Mouse (Mus musculus) MEL (cell line): Measurements from ENCODE around the gene Ubash3b. TPM values are rescaled to one million over a fixed set of nuclear protein-coding genes. Genes with fewer than 3 reads are reported as not detected.

Experiments used
- DNase-seq: peaks from one replicate; pipeline ENCODE4 v3.0.0; 2011; ENCODE audit warnings: low read depth, low spot score
- H3K27ac ChIP-seq: 2 replicates; pipeline ENCODE4 v1.5.1; 2012; ENCODE audit warnings: low read depth, mild to moderate bottlenecking, control low read depth, low read length, moderate library complexity; ENCODE audit not compliant: control insufficient read depth
- H3K27me3 ChIP-seq, 2 experiments: fragments of 150-350 bp in 1 of 2; sonication (generic) in 1 of 2; 2 replicates each; pipeline ENCODE4 v1.6.1; 2012; ENCODE audit warnings: low read length in 2 of 2, mild to moderate bottlenecking in 2 of 2, improper control_type of control experiment in 1 of 2, moderate library complexity in 1 of 2; ENCODE audit not compliant: insufficient read depth in 2 of 2, control insufficient read depth in 1 of 2
- H3K36me3 ChIP-seq, 2 experiments: 2 replicates each; pipeline ENCODE4 v1.6.1; 2012 to 2014; ENCODE audit warnings: low read length in 2 of 2, improper control_type of control experiment in 1 of 2, inconsistent platforms in 1 of 2, mild to moderate bottlenecking in 1 of 2; ENCODE audit not compliant: insufficient read depth in 2 of 2, control insufficient read depth in 1 of 2
- H3K4me1 ChIP-seq, 2 experiments: fragments of 150-350 bp in 1 of 2; sonication (generic) in 1 of 2; 2 replicates each; pipeline ENCODE4 v1.6.1; 2012; ENCODE audit warnings: low read length in 2 of 2, improper control_type of control experiment in 1 of 2, mild to moderate bottlenecking in 1 of 2; ENCODE audit not compliant: insufficient read depth in 2 of 2, control insufficient read depth in 1 of 2
- H3K4me3 ChIP-seq, 2 experiments: fragments of 150-350 bp in 1 of 2; sonication (generic) in 1 of 2; 2 replicates each; pipeline ENCODE4 v1.5.1; 2012; ENCODE audit warnings: low read depth in 2 of 2, low read length in 2 of 2, mild to moderate bottlenecking in 2 of 2, moderate library complexity in 2 of 2, control low read depth in 1 of 2, improper control_type of control experiment in 1 of 2; ENCODE audit not compliant: control insufficient read depth in 1 of 2, insufficient read depth in 1 of 2
- H3K79me2 ChIP-seq: 2 replicates; pipeline ENCODE4 v1.6.1; 2012; ENCODE audit warnings: mild to moderate bottlenecking, low read length, moderate library complexity; ENCODE audit not compliant: control insufficient read depth, poor library complexity, insufficient read depth
- H3K9ac ChIP-seq: 2 replicates; pipeline ENCODE4 v1.6.1; 2012; ENCODE audit warnings: low read depth, mild to moderate bottlenecking, control low read depth, low read length, moderate library complexity; ENCODE audit not compliant: control insufficient read depth, poor library complexity, severe bottlenecking
- H3K9me3 ChIP-seq: fragments of 150-350 bp; sonication (generic); replicated peaks from 2 replicates; pipeline ENCODE4 v1.6.1; 2012; ENCODE audit warnings: mild to moderate bottlenecking, low read length, improper control_type of control experiment, moderate library complexity; ENCODE audit not compliant: insufficient read depth
- BHLHE40 ChIP-seq: IDR thresholded peaks from 2 replicates; pipeline ENCODE4 v1.6.1; 2012; ENCODE audit warnings: low read depth, mild to moderate bottlenecking, inconsistent platforms, low read length, improper control_type of control experiment, borderline replicate concordance
- CHD1 ChIP-seq: IDR thresholded peaks from 2 replicates; pipeline ENCODE4 v1.6.1; 2012; ENCODE audit warnings: low read depth, mild to moderate bottlenecking, inconsistent platforms, low read length, improper control_type of control experiment
- CHD2 ChIP-seq: IDR thresholded peaks from 2 replicates; pipeline ENCODE4 v1.6.1; 2011; ENCODE audit warnings: low read length, improper control_type of control experiment
- CTCF ChIP-seq, 3 experiments: IDR thresholded peaks in 2 of 3; conservative IDR thresholded peaks in 1 of 3; 2 replicates each; pipeline ENCODE4 v1.5.1; 2011 to 2012; ENCODE audit warnings: low read length in 3 of 3, low read depth in 2 of 3, mild to moderate bottlenecking in 2 of 3, improper control_type of control experiment in 1 of 3, inconsistent platforms in 1 of 3, mixed read lengths in 1 of 3, moderate library complexity in 1 of 3; ENCODE audit not compliant: control insufficient read depth in 1 of 3, insufficient read depth in 1 of 3, poor library complexity in 1 of 3, severe bottlenecking in 1 of 3
- GABPA ChIP-seq: IDR thresholded peaks from 2 replicates; pipeline ENCODE4 v1.6.1; 2012; ENCODE audit warnings: low read depth, mild to moderate bottlenecking, inconsistent platforms, low read length, improper control_type of control experiment, moderate library complexity
- GATA1 ChIP-seq: IDR thresholded peaks from 2 replicates; pipeline ENCODE4 v1.6.1; 2011; ENCODE audit warnings: low read depth, low read length, improper control_type of control experiment
- HCFC1 ChIP-seq: IDR thresholded peaks from 2 replicates; pipeline ENCODE4 v1.6.1; 2012; ENCODE audit warnings: low read depth, mild to moderate bottlenecking, inconsistent platforms, low read length, improper control_type of control experiment, moderate library complexity
- KAT2A ChIP-seq: conservative IDR thresholded peaks from 2 replicates; pipeline ENCODE4 v1.6.1; 2012; ENCODE audit warnings: low read depth, low read length, improper control_type of control experiment, inconsistent platforms
- MAZ ChIP-seq: IDR thresholded peaks from 2 replicates; pipeline ENCODE4 v1.6.1; 2012; ENCODE audit warnings: low read depth, mild to moderate bottlenecking, inconsistent platforms, low read length, improper control_type of control experiment
- MYC ChIP-seq: IDR thresholded peaks from 2 replicates; pipeline ENCODE4 v1.6.1; 2011; ENCODE audit warnings: low read depth, mild to moderate bottlenecking, low read length, improper control_type of control experiment, moderate library complexity
- NRF1 ChIP-seq: IDR thresholded peaks from 2 replicates; pipeline ENCODE4 v1.6.1; 2014; ENCODE audit warnings: low read depth, mild to moderate bottlenecking, inconsistent platforms, low read length, improper control_type of control experiment, moderate library complexity; ENCODE audit not compliant: poor library complexity, insufficient read depth, severe bottlenecking
- RAD21 ChIP-seq: IDR thresholded peaks from 2 replicates; pipeline ENCODE4 v1.6.1; 2011; ENCODE audit warnings: mild to moderate bottlenecking, low read depth, low read length, improper control_type of control experiment
- RCOR1 ChIP-seq: IDR thresholded peaks from 2 replicates; pipeline ENCODE4 v1.6.1; 2012; ENCODE audit warnings: low read depth, mild to moderate bottlenecking, inconsistent platforms, low read length, improper control_type of control experiment
- SIN3A ChIP-seq: IDR thresholded peaks from 2 replicates; pipeline ENCODE4 v1.6.1; 2012; ENCODE audit warnings: low read length, improper control_type of control experiment, inconsistent platforms
- SMC3 ChIP-seq: IDR thresholded peaks from 2 replicates; pipeline ENCODE4 v1.6.1; 2011; ENCODE audit warnings: low read depth, low read length, improper control_type of control experiment
- TAL1 ChIP-seq: IDR thresholded peaks from 2 replicates; pipeline ENCODE4 v1.6.1; 2012; ENCODE audit warnings: mild to moderate bottlenecking, inconsistent platforms, low read length, moderate library complexity, mixed read lengths
- TCF12 ChIP-seq: IDR thresholded peaks from 2 replicates; pipeline ENCODE4 v1.6.1; 2014; ENCODE audit warnings: low read depth, mild to moderate bottlenecking, inconsistent platforms, low read length, improper control_type of control experiment, moderate library complexity
- USF1 ChIP-seq: IDR thresholded peaks from 2 replicates; pipeline ENCODE4 v1.6.1; 2014; ENCODE audit warnings: low read depth, mild to moderate bottlenecking, inconsistent platforms, low read length, improper control_type of control experiment, moderate library complexity
- USF2 ChIP-seq, 2 experiments: IDR thresholded peaks; 2 replicates each; pipeline ENCODE4 v1.6.1; 2011 to 2012; ENCODE audit warnings: improper control_type of control experiment in 2 of 2, low read length in 2 of 2, borderline replicate concordance in 1 of 2, inconsistent platforms in 1 of 2, low read depth in 1 of 2, mild to moderate bottlenecking in 1 of 2; ENCODE audit not compliant: insufficient read depth in 1 of 2
- ZC3H11A ChIP-seq: IDR thresholded peaks from 2 replicates; pipeline ENCODE4 v1.6.1; 2012; ENCODE audit warnings: low read depth, mild to moderate bottlenecking, inconsistent platforms, low read length, improper control_type of control experiment
- ZKSCAN1 ChIP-seq: IDR thresholded peaks from 2 replicates; pipeline ENCODE4 v1.6.1; 2012; ENCODE audit warnings: low read depth, mild to moderate bottlenecking, inconsistent platforms, low read length, improper control_type of control experiment, moderate library complexity
- ZMIZ1 ChIP-seq: IDR thresholded peaks from 2 replicates; pipeline ENCODE4 v1.6.1; 2012; ENCODE audit warnings: low read depth, mild to moderate bottlenecking, inconsistent platforms, low read length, improper control_type of control experiment, moderate library complexity
- polyA plus RNA-seq, 2 experiments: library from polyadenylated mRNA; stranded (reverse) in 1 of 2; unstranded in 1 of 2; fragments of >175 nt in 1 of 2; fragments of >200 nt in 1 of 2; gene quantifications; 2 replicates each; pipeline versions ENCODE4 v1.2.1 to v1.2.4; 2012; ENCODE audit warnings: low replicate concordance in 2 of 2, low read depth in 1 of 2; ENCODE audit not compliant: insufficient read length in 2 of 2, insufficient read depth in 1 of 2, missing spikeins in 1 of 2
- total RNA-seq: library from RNA; depleted of rRNA; stranded (reverse); fragments of 300-350 nt; gene quantifications from 2 replicates; pipeline ENCODE4 v1.2.3, GENCODE M21; 2012

Ubash3b gene
- total and polyA plus RNA-seq, 3 experiments, result 5.4 to 11.3 TPM; not detected in 1

- H3K27ac ChIP-seq, result no peak overlapping the region
- H3K36me3 ChIP-seq, result no peaks in the 10 kb centered on the region; a peak in 1 of 4 replicates
- no peak overlapping the region for H3K4me3 ChIP-seq
- H3K9me3 ChIP-seq, result no peaks in the 10 kb centered on the region
- H3K4me1 ChIP-seq, result no peaks in the 10 kb centered on the region
- H3K27me3 ChIP-seq, result no peaks in the 10 kb centered on the region
- TF ChIP-seq USF1, result no peak
- TF ChIP-seq CTCF (IDR thresholded peaks at IDR 0.05 in 2 of 3, conservative IDR thresholded peaks at IDR 0.05 in 1 of 3; ENCODE audit: control insufficient read depth in 1 of 3, insufficient read depth in 1 of 3, low read depth in 2 of 3, low read length in 3 of 3, poor library complexity in 1 of 3, severe bottlenecking in 1 of 3), result peak in 1 of 3 experiments; percentile 18; a peak in 2 of 6 replicates
- no peak overlapping the region for H3K9ac ChIP-seq
- DNase-seq, result peak; percentile 31
- no peaks in the 10 kb centered on the region for H3K79me2 ChIP-seq
Measured at GRCm38 (mm10) chr9:41029827-41030226, 131.7 kb downstream of the Ubash3b start.

- peak; percentile 67 to 90 (median 79) for TF ChIP-seq CTCF (IDR thresholded peaks at IDR 0.05 in 2 of 3, conservative IDR thresholded peaks at IDR 0.05 in 1 of 3; ENCODE audit: control insufficient read depth in 1 of 3, insufficient read depth in 1 of 3, low read depth in 2 of 3, low read length in 3 of 3, poor library complexity in 1 of 3, severe bottlenecking in 1 of 3)
- TF ChIP-seq TAL1, result no peak
- peak; percentile 58 for TF ChIP-seq RAD21
- peak; percentile 58 for TF ChIP-seq SMC3
- peak; percentile 34 for TF ChIP-seq ZC3H11A
- Histone ChIP-seq H3K36me3 (no peaks in the 10 kb centered on the region; a peak in 1 of 4 replicates), H3K4me3 (no peak overlapping the region), H3K4me1 (no peaks in the 10 kb centered on the region), H3K27ac (no peak overlapping the region), H3K27me3 (no peaks in the 10 kb centered on the region), H3K9me3 (no peaks in the 10 kb centered on the region), H3K9ac (no peak overlapping the region), H3K79me2 (no peaks in the 10 kb centered on the region)
- DNase-seq, result peak; percentile 74
Measured at GRCm38 (mm10) chr9:41028470-41028869, 133.0 kb downstream of the Ubash3b start.

GRCm38 (mm10) chr9:41021690-41022089 lies 139.8 kb downstream of the Ubash3b start:
- DNase-seq, result no peak
- Histone ChIP-seq H3K9ac (no peak overlapping the region), H3K9me3 (no peaks in the 10 kb centered on the region), H3K27me3 (no peaks in the 10 kb centered on the region), H3K4me1 (no peaks in the 10 kb centered on the region), H3K4me3 (no peak overlapping the region), H3K27ac (no peak overlapping the region), H3K36me3 (no peaks in the 10 kb centered on the region), H3K79me2 (no peaks in the 10 kb centered on the region)
- TF ChIP-seq MAZ (no peak), RCOR1 (no peak), ZKSCAN1 (no peak), KAT2A (no peak), CHD2 (no peak), TAL1 (no peak), MYC (no peak), HCFC1 (no peak), BHLHE40 (no peak), USF2 (IDR thresholded peaks at IDR 0.05; ENCODE audit: borderline replicate concordance in 1 of 2, insufficient read depth in 1 of 2, low read depth in 1 of 2, low read length in 2 of 2) (no peak), SIN3A (no peak), TCF12 (no peak), CHD1 (no peak), GATA1 (no peak), CTCF (IDR thresholded peaks at IDR 0.05 in 2 of 3, conservative IDR thresholded peaks at IDR 0.05 in 1 of 3; ENCODE audit: control insufficient read depth in 1 of 3, insufficient read depth in 1 of 3, low read depth in 2 of 3, low read length in 3 of 3, poor library complexity in 1 of 3, severe bottlenecking in 1 of 3) (no peak), ZMIZ1 (no peak), NRF1 (no peak), GABPA (no peak), USF1 (no peak), SMC3 (no peak)
